Mouse (Mus musculus) ovary, postnatal 10 days (tissue): ENCODE data around the gene Gm4353.
"Not testable (repeated sequence)": the region's sequence is repeated elsewhere in the genome, so short reads cannot be mapped to it uniquely, and the experiment has no call there.

Experiments used
- DNase-seq: peaks from one replicate; pipeline ENCODE4 v3.0.0; 2022; ENCODE audit warnings: low spot score

Gene Gm4353

GRCm38 (mm10) chr7:116084366-116084765 lies at the start of gene Gm4353:
Gene Gm4353 (minus strand): TSS chr7:116084635.
- DNase-seq = not testable (repeated sequence)

- DNase-seq = peak; percentile 53
These were observed 47.6 kb upstream of the Gm4353 start for GRCm38 (mm10) chr7:116132078-116132477.

- no peak for DNase-seq
These were observed 47.0 kb upstream of the Gm4353 start for GRCm38 (mm10) chr7:116131390-116131789.

- no peak for DNase-seq
These were observed 44.9 kb upstream of the Gm4353 start for GRCm38 (mm10) chr7:116129374-116129773.

- DNase-seq = no peak
These were observed 43.9 kb upstream of the Gm4353 start for GRCm38 (mm10) chr7:116128286-116128685.

- no peak for DNase-seq
These were observed 42.6 kb upstream of the Gm4353 start for GRCm38 (mm10) chr7:116127052-116127451.

- DNase-seq = no peak
These were observed 41.2 kb upstream of the Gm4353 start for GRCm38 (mm10) chr7:116125671-116126070.

GRCm38 (mm10) chr7:116124057-116124456 lies 39.6 kb upstream of the Gm4353 start:
- DNase-seq = no peak

GRCm38 (mm10) chr7:116123597-116123985 lies 39.2 kb upstream of the Gm4353 start:
- no peak for DNase-seq

- no peak for DNase-seq
These were observed 38.7 kb upstream of the Gm4353 start for GRCm38 (mm10) chr7:116122981-116123596.

- no peak for DNase-seq
These were observed 36.8 kb upstream of the Gm4353 start for GRCm38 (mm10) chr7:116121202-116121601.

GRCm38 (mm10) chr7:116120737-116121136 lies 36.3 kb upstream of the Gm4353 start:
- DNase-seq = no peak

GRCm38 (mm10) chr7:116119306-116119857 lies 34.9 kb upstream of the Gm4353 start:
- no peak for DNase-seq

GRCm38 (mm10) chr7:116115991-116116390 lies 31.6 kb upstream of the Gm4353 start:
- no peak for DNase-seq

GRCm38 (mm10) chr7:116115216-116115930 lies 30.9 kb upstream of the Gm4353 start:
- no peak for DNase-seq

GRCm38 (mm10) chr7:116111546-116111945 lies 27.1 kb upstream of the Gm4353 start:
- DNase-seq = no peak

- no peak for DNase-seq
These were observed 26.2 kb upstream of the Gm4353 start for GRCm38 (mm10) chr7:116110661-116111060.

GRCm38 (mm10) chr7:116103091-116103490 lies 18.7 kb upstream of the Gm4353 start:
- DNase-seq = no peak

GRCm38 (mm10) chr7:116099952-116100528 lies 15.6 kb upstream of the Gm4353 start:
- DNase-seq = no peak

GRCm38 (mm10) chr7:116093466-116093850 lies 9.0 kb upstream of the Gm4353 start:
- DNase-seq = no peak

- DNase-seq = peak; percentile 78
These were observed 8.5 kb upstream of the Gm4353 start for GRCm38 (mm10) chr7:116092710-116093465.

GRCm38 (mm10) chr7:116060739-116061138 lies 23.7 kb downstream of the Gm4353 start:
- DNase-seq = no peak
